Mouse (Mus musculus) forelimb bud, embryonic 11.5 days (tissue): ENCODE data around the gene Dmgdh.
A peak's percentile ranks its signal among the peaks of the same experiment; 100 is the strongest.

Experiments
- DNase-seq: peaks from one replicate; pipeline ENCODE4 v3.0.0-alpha.2; 2012; ENCODE audit warnings: low read depth, low spot score

Dmgdh gene

DNA sequence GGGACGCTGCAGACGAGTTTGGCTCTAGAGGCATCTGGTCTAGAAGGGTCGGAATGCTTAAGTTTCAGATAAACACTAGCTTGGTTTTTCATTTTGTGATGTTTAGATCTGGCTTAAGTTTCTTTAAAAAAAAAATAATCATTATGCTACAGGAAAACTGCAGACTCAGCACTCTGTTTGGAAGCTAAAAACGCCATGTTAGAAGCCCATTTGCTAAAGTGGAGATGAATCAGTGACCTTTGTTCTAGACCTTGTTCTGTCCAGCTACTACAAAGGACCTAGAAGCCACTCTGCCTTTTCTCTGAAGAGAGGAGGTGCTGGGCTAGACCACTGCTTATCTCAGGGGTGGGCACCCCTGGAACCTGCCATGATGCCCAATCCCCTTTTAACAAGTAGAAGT, 36.1 kb downstream of the Dmgdh start:
- DNase-seq = no peak

DNA sequence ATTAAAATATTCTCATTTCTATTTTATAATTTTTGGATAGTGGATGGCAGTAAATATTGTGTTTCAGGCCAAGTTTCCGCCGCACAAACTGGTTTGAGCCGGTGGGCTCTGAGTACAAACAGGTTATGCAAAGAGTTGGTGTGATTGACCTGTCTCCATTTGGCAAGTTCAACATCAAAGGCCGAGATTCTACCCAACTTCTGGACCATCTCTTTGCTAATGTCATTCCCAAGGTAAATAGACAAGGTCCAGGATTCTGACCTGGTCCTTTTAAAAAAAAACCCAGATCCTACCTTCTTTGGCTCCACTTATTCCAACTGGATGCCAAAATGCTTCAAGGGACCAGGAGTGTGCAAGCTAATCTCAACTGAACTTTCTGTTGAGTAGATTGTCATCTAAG, 37.0 kb downstream of the Dmgdh start:
- no peak for DNase-seq

DNA sequence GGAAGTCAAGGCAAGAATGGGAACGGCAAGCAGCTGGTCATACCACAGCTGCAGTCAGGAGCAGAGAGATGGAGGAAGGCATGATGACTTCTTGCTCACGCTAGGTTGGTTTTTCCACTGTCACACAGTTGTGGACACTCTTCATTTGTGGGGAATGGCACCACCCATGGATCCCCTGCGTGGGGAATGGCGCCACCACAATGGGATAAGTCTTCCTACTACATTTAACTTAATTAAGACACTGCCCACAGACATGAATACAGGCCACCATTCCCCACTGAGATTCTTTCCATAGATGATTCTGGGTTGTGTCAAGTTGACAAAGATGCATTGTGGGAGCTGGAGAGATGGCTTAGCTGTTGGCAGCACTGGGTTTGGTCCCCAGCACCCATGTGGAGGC, 38.1 kb downstream of the Dmgdh start:
- DNase-seq = no peak

DNA sequence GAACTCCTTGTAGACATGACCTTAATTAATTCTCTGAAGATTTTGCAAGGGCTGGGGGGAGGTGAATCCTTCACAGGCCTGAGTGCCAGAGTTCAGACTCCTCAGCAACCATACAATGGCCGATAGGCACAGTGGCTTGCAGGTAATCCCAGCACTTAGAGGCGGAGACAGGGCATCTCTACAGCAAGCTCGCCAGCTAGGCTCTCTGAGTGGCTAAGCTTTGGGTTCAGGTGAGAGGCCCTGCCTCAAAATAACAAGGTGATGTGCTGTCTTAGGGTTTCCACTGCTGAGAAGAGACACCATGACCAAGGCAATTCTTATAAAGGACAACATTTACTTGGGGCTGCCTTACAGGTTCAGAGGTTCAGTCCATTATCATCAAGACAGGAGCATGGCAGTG, 39.6 kb downstream of the Dmgdh start:
- no peak for DNase-seq

DNA sequence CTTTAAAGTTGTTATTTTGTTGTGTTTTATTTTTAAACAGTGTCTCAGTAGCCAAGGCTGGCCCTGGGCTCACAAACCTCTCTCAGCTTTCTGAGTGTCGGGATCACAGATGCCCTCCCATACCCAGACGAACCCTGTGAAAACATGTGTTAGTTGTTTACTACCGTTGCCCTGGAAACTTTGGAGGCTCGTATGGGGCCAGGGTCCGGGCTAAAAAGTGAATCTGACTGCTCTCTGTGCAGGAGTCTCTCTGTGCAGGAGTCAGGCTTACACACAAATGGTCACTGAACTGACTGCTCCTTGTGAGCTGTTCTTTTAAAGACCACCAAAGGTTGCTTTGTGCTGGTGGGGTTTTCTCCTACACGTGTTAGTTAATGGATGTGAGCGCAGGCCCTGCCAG, 42.9 kb downstream of the Dmgdh start:
- DNase-seq = peak; percentile 66

DNA sequence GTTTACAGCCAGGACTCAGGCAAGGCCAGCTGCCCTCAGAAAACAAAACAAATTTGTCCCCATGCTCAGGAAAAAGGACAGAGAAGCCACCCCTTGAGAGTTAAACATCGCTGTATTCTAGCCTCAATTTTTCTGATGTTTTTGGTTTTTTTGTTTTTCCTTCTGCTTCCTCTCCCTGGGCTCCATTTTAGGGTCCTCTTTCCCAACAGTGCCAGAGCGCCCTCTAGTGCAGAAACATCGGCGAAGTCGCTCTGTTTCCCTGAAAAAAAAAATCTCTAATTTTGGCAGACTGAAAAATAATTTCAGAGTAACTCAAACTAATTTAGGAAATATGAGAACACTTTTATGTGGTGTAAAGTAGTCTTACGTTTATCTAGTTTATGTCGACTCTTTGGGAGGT, 44.7 kb downstream of the Dmgdh start:
- DNase-seq = peak; percentile 73

DNA sequence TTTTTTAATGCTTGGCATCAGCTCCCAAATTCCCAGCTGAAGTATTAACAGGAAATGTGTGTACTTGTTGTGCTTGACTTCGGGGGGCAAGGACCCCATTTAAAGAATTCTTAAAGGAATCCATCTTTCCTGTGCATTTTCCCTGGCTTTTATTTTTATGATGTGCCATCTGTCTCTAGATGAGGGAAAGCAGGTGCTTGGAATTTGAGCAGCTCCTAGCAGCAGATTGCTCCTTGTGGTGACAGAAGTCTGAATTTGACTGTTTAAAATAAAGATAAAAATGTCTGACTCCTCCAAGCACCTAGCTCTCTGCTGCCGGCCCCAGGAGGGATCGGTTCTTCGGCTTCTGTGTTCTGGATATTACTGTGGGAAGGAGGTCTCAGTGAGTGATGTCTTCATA, 47.7 kb downstream of the Dmgdh start:
- DNase-seq = no peak

DNA sequence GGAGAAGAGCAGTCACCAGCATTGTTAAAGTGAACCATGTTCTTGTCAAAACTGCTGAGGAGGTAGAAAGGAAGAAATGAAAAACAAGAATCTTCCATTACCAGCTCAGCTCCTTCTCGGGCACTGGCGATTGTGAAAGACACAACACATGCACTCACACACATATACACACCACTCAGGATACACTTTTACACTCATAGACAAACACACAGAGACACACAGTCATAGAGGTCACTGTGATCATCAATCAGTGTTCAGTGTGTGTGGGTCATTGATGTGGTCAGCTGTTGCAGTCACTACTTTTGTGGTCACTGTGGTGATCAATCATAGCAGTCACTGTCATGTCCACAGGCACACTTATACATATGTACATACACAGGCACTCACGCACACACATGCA, 49.2 kb downstream of the Dmgdh start:
- no peak for DNase-seq

DNA sequence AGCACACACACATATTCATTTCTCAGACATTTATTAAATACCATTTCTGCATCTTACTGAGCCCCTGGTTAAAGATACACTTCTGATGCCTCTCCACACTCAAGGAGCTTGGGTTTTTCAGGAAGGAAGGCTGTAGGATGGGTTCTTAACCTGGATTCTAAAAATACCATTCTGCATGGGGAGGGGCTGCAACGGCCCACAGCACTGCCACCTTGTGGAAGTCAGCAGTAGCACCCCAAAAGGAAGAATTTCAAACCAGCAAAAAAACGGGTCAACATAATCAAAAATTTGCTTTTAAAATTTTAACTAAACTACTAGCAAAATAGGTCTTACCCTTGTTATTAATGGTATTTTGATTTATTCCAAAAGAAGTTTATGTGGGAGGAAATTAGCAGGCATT, 50.0 kb downstream of the Dmgdh start:
- DNase-seq = no peak

DNA sequence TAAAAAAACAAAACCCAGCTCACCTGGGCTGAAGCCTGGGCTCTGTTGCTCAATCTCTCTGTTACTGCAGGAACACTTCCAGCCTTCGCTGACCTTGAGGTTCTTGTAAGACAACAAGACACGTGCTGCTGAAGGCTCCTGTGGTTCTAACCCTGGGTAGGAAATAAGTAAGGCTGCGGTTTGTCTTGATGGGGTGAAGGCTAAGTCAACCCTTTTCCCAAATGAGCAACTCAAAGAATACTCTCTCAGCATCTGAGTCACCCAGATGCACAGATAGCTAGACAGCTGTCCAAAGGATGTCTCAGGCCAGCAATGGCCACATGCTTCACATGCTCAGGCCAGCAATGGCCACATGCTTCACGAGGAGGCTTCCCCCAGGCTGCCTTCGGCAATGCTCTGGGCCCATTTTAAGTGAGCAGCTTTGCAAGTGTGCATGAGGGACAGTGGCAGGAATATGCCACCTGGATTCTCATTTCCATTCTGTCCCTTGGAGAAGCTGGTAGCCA, 61.0 kb downstream of the Dmgdh start:
- DNase-seq = no peak

DNA sequence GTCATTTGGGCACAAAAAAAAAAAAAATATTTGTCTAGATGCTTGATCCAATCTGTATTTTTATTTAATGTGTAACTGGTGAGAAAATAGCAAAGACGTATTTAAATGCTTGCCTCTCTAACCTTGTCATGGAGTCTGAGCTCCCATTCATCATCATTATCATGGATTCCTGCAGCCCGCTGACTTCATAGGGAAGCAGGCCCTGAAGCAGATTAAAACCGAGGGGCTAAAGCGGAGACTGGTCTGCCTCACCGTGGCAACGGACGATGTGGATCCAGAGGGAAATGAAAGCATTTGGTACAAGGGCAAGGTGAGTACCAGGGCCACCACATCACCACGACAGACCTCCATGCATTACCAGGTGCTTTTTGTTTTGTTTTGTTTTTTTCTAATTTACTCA, 69.9 kb downstream of the Dmgdh start:
- DNase-seq = no peak

DNA sequence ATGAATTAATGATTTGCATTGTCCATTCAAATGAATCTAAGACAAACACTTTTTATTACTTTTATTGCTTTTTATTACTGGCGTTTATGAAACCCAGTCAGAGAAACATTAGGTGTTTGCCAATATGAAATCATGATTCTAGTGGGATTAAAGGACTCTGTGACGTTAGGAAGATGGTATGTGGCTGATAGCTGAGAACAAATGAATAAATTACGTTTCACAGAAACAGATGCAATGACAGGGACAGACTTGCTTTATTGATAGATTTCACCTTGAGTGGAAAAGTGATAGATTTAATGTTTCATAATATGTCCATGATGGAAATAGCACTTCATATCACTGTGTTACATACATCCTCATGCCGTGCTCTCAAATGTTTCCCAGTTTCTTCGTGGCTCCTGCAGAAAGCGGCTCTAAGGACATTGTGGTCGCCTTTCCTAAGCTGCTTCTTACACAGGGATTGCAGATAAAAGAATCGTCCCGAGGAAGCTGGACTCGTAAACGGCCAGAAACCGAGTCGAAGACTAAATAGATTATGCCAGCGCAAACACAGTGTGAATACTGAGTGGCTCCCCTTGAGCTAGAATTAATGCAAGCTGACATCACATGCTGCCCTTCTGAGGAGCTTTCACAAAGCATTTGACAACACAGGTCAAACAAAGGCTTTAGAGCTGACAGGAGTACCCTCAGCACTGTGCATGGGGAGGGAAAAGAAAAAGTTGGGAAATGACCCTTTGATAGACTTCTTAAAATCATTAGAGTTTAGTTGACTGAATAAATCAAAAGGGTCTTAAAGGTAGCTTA, 78.6 kb downstream of the Dmgdh start:
- DNase-seq = no peak

DNA sequence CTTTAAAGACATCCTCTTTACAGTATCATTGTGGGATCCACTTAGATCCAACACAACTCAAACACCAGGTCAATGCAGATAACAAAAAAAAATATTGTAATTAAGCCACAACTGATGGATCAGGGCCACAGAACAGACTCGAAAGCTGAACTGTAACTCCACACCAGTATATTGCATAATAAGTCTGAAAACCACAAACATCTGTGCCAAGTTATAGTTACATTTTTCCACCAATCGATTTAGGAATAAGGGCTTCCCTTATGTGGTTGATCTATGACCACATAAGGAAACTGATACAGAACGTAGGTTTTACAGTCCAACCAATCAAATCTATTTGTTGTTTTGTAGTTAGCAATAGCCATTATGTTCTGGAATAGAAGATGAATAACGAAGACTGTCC, 80.9 kb downstream of the Dmgdh start:
- DNase-seq = no peak

DNA sequence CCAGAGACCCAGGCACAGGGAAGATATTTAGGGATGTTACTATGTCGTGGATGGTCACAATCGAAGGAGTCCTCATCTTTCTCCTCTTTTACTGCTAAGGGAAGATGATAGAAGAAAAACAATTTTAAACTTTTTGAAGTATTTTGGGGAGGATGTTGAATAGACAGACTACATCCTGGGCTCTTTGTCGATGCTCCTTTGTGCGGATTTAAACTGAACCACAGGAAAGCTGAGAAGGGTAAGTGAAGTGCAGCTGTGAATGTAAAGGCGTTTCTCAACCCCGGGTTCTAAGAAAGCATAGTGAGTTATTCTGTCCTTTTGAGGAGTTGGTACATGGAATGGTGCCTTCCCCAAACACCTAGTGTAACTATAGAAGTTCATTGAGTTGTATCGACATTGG, 82.4 kb downstream of the Dmgdh start:
- no peak for DNase-seq

DNA sequence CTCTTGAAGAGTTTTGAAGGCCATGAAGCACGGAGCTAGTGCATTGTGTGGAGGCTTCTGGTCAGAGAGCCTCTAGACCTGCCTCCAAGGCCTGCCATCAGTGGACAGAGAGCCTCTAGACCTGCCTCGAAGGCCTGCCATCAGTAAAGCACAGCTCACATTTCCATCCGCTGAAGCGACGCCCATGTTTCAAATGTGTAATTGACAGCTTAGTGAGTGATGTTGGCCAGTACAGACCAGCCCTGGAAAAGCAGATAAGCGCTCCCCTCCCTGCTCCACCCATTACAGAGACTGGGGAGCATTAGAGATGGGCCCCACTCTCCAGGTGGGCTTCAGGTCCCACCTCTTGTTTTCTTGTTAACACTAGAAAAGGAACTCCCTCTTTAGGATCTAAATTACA, 83.3 kb downstream of the Dmgdh start:
- DNase-seq = no peak

DNA sequence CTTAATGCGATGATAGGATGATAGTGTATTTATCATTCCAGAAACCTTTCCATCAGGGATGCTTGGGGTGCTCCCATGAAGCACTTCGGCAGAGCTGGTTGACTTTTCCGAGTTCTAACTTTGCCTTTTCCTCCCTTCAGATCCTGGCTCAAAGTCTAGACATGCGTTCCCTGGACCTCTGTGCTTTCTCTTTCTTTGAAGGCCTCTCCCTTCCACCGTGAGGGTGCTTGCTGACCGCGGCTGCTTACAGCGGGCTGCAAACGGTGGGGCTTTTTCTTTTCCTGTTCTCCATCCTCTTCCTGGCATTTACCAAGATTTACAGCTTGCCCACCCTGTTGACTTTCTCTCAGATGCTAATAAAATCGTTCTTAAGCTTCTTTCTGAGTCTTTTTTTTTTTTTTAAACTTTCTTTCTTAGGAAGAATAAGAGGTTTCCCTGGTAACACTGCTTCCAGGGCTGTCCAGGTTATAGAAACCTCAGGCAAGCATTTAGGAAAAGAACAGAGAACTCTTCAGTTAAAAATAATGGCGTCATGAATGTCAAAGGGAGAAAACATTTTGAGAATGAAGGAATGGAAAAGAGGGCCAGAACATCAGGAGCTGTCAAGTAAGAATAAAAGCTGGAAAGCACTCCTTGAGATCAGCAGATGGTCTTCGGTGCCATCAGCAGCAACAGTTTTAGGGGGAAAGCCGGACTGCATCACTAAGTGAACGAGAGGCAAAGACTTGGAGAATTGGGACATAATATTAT, 84.1 kb downstream of the Dmgdh start:
- DNase-seq = no peak

DNA sequence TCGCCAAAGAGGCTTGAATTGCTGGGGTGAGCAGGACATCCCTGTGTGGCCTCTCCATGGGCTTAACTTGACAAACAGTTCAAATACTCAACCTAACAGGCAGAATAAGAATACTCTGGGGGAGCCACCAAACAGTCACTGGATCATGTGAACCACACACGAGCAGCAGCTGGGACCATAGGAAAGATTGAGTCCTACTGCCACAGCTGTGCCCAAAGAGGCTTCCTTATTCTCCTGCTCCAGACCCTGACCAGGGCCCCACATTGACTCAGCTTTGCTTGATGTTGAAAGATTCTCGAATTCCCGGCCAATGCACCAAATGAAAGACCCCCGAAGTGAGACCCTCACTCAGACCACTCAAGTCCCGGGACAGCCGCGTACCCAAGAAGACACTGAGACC, 87.6 kb downstream of the Dmgdh start:
- DNase-seq = no peak

DNA sequence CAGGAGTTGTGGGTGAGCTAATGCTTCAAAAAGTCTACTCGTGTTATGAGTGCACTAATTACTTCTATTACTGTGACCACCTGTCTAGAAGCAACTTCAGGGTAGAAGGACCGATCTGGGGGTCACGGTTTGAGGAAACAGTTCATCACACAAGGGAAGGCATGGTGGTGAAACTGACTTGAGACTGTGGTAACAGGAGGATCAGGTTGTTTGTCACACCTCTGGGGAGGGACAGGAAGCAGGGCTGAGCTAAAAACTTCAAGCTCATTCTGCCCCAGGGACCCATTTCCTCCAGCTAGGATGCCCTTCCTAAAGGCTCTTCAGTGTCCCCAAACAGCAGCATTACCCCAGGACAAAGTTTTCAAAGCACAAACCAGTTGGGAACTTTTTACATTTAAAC, 88.6 kb downstream of the Dmgdh start:
- no peak for DNase-seq

DNA sequence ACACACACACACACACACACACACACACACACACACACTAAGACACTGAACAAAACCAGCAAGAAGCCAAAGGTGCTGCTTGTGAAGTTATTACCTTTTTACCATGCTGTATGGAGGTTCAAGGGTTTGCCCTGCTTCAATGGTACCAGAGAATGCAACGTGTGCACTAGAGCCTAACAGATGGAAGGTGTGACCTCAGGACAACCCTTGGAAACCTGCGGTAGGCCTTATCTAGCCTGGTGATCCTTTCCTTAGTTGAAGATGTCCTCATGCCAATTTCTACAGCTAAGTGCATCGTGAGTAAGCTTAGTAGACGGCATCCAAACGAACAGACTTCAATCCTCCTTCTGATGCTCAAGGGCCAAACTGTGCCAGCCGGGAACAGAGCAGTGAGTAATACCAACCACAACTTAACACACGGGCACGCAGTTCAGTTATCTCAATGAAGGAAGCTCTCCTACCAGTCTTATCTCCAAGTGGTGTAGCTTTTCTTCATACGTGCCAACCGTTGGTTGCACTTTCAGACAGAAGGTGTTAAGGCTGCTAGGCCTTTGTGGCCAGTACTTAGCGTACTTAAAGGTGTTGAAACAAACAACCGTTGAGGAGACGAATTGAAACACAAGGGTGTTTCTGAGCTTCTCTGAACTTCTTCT, 90.2 kb downstream of the Dmgdh start:
- DNase-seq = no peak

DNA sequence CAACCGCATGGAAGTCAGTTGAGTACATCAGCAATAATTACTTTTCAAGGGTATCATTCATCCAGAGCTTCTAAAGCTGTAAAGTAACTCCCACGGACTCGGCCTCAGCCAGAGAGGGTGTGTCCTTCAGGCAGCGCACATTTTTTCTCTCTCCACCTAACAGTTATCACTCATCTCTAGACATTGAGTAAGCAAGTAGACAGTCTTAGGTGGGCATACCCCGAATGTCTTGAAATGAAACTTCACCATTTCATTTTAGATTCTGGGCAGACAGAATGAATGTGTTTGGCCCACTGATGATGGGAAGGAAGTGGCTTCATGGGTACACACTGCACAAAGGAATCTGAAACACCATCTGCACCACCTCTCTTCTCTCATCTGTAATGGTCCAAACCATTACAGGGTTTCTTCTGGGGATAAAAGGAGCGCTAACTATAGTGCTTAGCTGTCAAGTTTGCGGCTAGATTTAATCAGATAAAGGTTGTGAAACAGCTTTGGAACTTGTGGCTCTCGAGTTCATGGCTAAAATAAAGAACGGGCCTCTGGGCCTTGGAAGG, 96.9 kb downstream of the Dmgdh start:
- DNase-seq = peak; percentile 49

DNA sequence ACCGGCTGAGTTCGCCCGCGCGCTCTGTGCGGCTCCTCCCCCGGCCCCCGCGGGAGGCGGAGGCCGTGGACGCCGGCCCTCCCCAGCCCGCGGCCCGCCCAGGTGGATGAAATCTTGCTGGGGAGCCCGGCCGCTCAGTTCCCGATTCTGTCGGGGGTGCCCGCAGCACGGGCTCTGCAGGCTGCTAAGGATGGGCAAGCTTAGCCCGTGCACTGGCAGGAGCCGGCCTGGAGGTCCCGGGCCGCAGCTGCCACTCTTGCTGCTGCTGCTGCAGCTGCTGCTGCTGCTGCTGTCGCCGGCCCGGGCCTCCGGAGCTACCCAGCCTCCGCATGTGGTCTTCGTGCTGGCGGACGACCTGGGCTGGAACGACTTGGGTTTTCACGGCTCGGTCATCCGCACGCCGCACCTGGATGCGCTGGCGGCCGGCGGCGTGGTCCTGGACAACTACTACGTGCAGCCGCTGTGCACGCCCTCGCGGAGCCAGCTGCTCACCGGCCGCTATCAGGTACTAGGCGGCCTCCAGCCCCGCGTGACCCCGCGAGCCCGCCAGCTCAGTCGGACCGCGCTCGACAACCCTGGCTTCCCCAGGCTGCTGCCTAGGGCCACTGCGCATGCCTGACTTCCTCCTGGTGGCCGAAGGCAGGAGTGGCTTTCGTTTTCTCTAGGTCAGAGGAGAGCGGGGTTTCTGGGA, 97.5 kb downstream of the Dmgdh start, which contains the start of gene Arsb:
Arsb (plus strand) TSS at position 43 of the 691 bp plus-strand sequence.
- peak; percentile 88 for DNase-seq

DNA sequence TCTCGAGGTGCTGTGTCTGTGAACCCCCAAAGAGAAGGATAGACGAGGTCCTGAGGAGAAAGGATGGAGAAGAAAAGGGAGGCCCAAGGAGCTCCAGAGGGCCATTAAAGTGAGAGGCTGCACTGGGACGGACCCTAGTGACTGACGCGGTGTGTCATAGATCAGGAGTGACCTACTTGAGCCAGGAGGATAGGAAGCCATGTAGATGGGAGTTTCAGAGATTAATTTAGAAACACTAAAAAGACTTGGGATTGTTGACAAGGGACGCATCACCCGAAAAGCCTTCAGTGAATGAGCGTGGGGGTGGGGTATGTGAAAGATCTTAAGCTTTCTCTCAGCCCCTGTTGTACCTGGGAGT, 98.0 kb downstream of the Dmgdh start:
- DNase-seq = no peak
